Mouse (Mus musculus) heart, embryonic 16.5 days (tissue): ENCODE results near the gene Prdx6b. TPM values are rescaled to one million over a fixed set of nuclear protein-coding genes. Genes with fewer than 3 reads are reported as not detected.

Source experiments
- ATAC-seq: fragments of 200-750 bp; cut with Nextera tagmentation; replicated peaks from 2 replicates; pipeline ENCODE4 v1.8.0; 2017; ENCODE audit warnings: moderate number of reproducible peaks; ENCODE audit not compliant: insufficient read depth, low FRiP score; ENCODE audit errors: extremely low read depth
- H3K27ac ChIP-seq: fragments of 300-500 bp; sonication (generic); 2 replicates; pipeline ENCODE4 v1.5.1; 2014; ENCODE audit warnings: mild to moderate bottlenecking, low read length, control low read depth, moderate library complexity
- H3K27me3 ChIP-seq: fragments of 300-500 bp; sonication (generic); 2 replicates; pipeline ENCODE4 v1.6.1; 2014; ENCODE audit warnings: low read length, mixed read lengths; ENCODE audit not compliant: control insufficient read depth, insufficient read depth
- H3K36me3 ChIP-seq: fragments of 300-500 bp; sonication (generic); 2 replicates; pipeline ENCODE4 v1.6.1; 2014; ENCODE audit not compliant: control insufficient read depth, insufficient read depth
- H3K4me1 ChIP-seq: fragments of 300-500 bp; sonication (generic); 2 replicates; pipeline ENCODE4 v1.6.1; 2014; ENCODE audit warnings: low read length, mixed read lengths; ENCODE audit not compliant: control insufficient read depth, insufficient read depth
- H3K4me2 ChIP-seq: fragments of 300-500 bp; sonication (generic); 2 replicates; pipeline ENCODE4 v1.6.1; 2014; ENCODE audit warnings: low read depth, mild to moderate bottlenecking, control low read depth, low read length
- H3K4me3 ChIP-seq: fragments of 300-500 bp; sonication (generic); 2 replicates; pipeline ENCODE4 v1.5.1; 2014; ENCODE audit warnings: mild to moderate bottlenecking, control low read depth, low read length
- H3K9ac ChIP-seq: fragments of 300-500 bp; sonication (generic); 2 replicates; pipeline ENCODE4 v1.6.1; 2014; ENCODE audit warnings: low read length, control low read depth
- H3K9me3 ChIP-seq: fragments of 300-500 bp; sonication (generic); replicated peaks from 2 replicates; pipeline ENCODE4 v1.6.1; 2016; ENCODE audit warnings: low read length; ENCODE audit not compliant: control insufficient read depth
- WGBS: fragments of 180-500 bp; shearing (Covaris S2); extraction: QIAGEN DNeasy Blood & Tissue Kit; methylation state at CpG from one replicate; pipeline ENCODE4 v1.1.7; 2014; 5-methylcytosine and 5-hydroxymethylcytosine counted together
- polyA plus RNA-seq: library from polyadenylated mRNA; unstranded; fragments of >200 nt; fragmentation: Nextera tagmentation; extraction: Ambion mirVana; gene quantifications from 2 replicates; pipeline ENCODE4 v1.2.1, GENCODE M21; 2015

The Prdx6b gene
- polyA plus RNA-seq, 1 experiment from 2014 or later = 0.11 TPM

- 52% methylated on average over 2 of the region's 2 CpGs for WGBS
These were observed 17.1 kb upstream of the Prdx6b start for GRCm38 (mm10) chr2:80275136-80275535.

GRCm38 (mm10) chr2:80282214-80282613 lies 10.1 kb upstream of the Prdx6b start:
- WGBS = 77% methylated on average over 2 of the region's 2 CpGs
- H3K27me3 ChIP-seq = no peaks in the 10 kb centered on the region
- 0 out of 2 replicates have a peak, but pooled peaks cover 4% of the 10 kb centered on the region for H3K4me1 ChIP-seq
- H3K9ac ChIP-seq = no peak overlapping the region
- H3K4me3 ChIP-seq = no peak overlapping the region
- no peaks in the 10 kb centered on the region for H3K9me3 ChIP-seq
- no peak for ATAC-seq
- no peak overlapping the region for H3K4me2 ChIP-seq
- H3K36me3 ChIP-seq = no peaks in the 10 kb centered on the region
- H3K27ac ChIP-seq = no peak overlapping the region

More at GRCm38 (mm10) chr2:80275136-80275535, 17.1 kb upstream of the Prdx6b start:
- Histone ChIP-seq H3K9ac (no peak overlapping the region), H3K27ac (no peak overlapping the region), H3K4me2 (no peak overlapping the region), H3K36me3 (no peaks in the 10 kb centered on the region), H3K4me3 (no peak overlapping the region), H3K4me1 (0 out of 2 replicates have a peak, but pooled peaks cover 4% of the 10 kb centered on the region), H3K27me3 (no peaks in the 10 kb centered on the region), H3K9me3 (0 out of 2 replicates have a peak, but pooled peaks cover 2% of the 10 kb centered on the region)
- ATAC-seq = no peak

GRCm38 (mm10) chr2:80286397-80286796 lies 5.9 kb upstream of the Prdx6b start:
- Histone ChIP-seq H3K4me1 (no peaks in the 10 kb centered on the region), H3K4me3 (no peak overlapping the region), H3K9me3 (no peaks in the 10 kb centered on the region), H3K36me3 (no peaks in the 10 kb centered on the region), H3K4me2 (no peak overlapping the region), H3K27ac (no peak overlapping the region), H3K27me3 (no peaks in the 10 kb centered on the region), H3K9ac (no peak overlapping the region)
- 90% methylated on average over 4 of the region's 4 CpGs for WGBS
- no peak for ATAC-seq

- H3K27ac ChIP-seq = no peak overlapping the region
- no peaks in the 10 kb centered on the region for H3K36me3 ChIP-seq
- H3K9me3 ChIP-seq = no peaks in the 10 kb centered on the region
- ATAC-seq = no peak
- no peaks in the 10 kb centered on the region for H3K4me1 ChIP-seq
- H3K4me3 ChIP-seq = no peak overlapping the region
- H3K27me3 ChIP-seq = no peaks in the 10 kb centered on the region
- 60% methylated on average over 3 of the region's 3 CpGs for WGBS
- no peak overlapping the region for H3K9ac ChIP-seq
- H3K4me2 ChIP-seq = no peak overlapping the region
These were observed 6.1 kb downstream of the Prdx6b start for GRCm38 (mm10) chr2:80298334-80298733.

- Histone ChIP-seq H3K4me1 (no peaks in the 10 kb centered on the region), H3K4me3 (no peak overlapping the region), H3K27ac (no peak overlapping the region), H3K27me3 (no peaks in the 10 kb centered on the region), H3K9me3 (no peaks in the 10 kb centered on the region), H3K9ac (no peak overlapping the region), H3K4me2 (no peak overlapping the region), H3K36me3 (no peaks in the 10 kb centered on the region)
- ATAC-seq = no peak
- 80% methylated on average over 4 of the region's 4 CpGs for WGBS
These were observed 8.5 kb downstream of the Prdx6b start for GRCm38 (mm10) chr2:80300806-80301205.

- Histone ChIP-seq H3K27me3 (no peaks in the 10 kb centered on the region), H3K4me1 (no peaks in the 10 kb centered on the region), H3K4me3 (no peak overlapping the region), H3K4me2 (no peak overlapping the region), H3K9ac (no peak overlapping the region), H3K27ac (no peak overlapping the region), H3K9me3 (no peaks in the 10 kb centered on the region), H3K36me3 (no peaks in the 10 kb centered on the region)
- WGBS = 77% methylated on average over 2 of the region's 2 CpGs
- no peak for ATAC-seq
These were observed 11.7 kb downstream of the Prdx6b start for GRCm38 (mm10) chr2:80303957-80304356.

- no peak for ATAC-seq
- H3K4me1 ChIP-seq = no peaks in the 10 kb centered on the region
- H3K36me3 ChIP-seq = no peaks in the 10 kb centered on the region
- H3K4me3 ChIP-seq = no peak overlapping the region
- H3K4me2 ChIP-seq = no peak overlapping the region
- H3K9ac ChIP-seq = no peak overlapping the region
- no peak overlapping the region for H3K27ac ChIP-seq
- H3K27me3 ChIP-seq = no peaks in the 10 kb centered on the region; the same call in 1 of the 2 replicates
- WGBS = 83% methylated on average over 3 of the region's 3 CpGs
- no peaks in the 10 kb centered on the region for H3K9me3 ChIP-seq
These were observed 15.4 kb downstream of the Prdx6b start for GRCm38 (mm10) chr2:80307701-80308100.

- H3K9me3 ChIP-seq = no peaks in the 10 kb centered on the region
- 73% methylated on average over 4 of the region's 4 CpGs for WGBS
These were observed 17.5 kb downstream of the Prdx6b start for GRCm38 (mm10) chr2:80309775-80310174.

GRCm38 (mm10) chr2:80310772-80311171 lies 18.5 kb downstream of the Prdx6b start:
- 23% methylated on average over 4 of the region's 4 CpGs for WGBS
- no peak overlapping the region for H3K9ac ChIP-seq
- H3K4me1 ChIP-seq = no peaks in the 10 kb centered on the region
- no peaks in the 10 kb centered on the region for H3K36me3 ChIP-seq
- H3K4me2 ChIP-seq = no peak overlapping the region
- H3K4me3 ChIP-seq = no peak overlapping the region
- no peaks in the 10 kb centered on the region; the same call in 1 of the 2 replicates for H3K27me3 ChIP-seq
- H3K9me3 ChIP-seq = no peaks in the 10 kb centered on the region
- H3K27ac ChIP-seq = no peak overlapping the region
- no peak for ATAC-seq

More at GRCm38 (mm10) chr2:80309775-80310174, 17.5 kb downstream of the Prdx6b start:
- ATAC-seq = no peak
- Histone ChIP-seq H3K27me3 (no peaks in the 10 kb centered on the region; the same call in 1 of the 2 replicates), H3K4me1 (no peaks in the 10 kb centered on the region), H3K4me2 (no peak overlapping the region), H3K27ac (no peak overlapping the region), H3K36me3 (no peaks in the 10 kb centered on the region), H3K9ac (no peak overlapping the region), H3K4me3 (no peak overlapping the region)
